Mouse (Mus musculus) heart, embryonic 14.5 days (tissue): Measurements from ENCODE around the gene Pom121l2. TPM values are rescaled to one million over a fixed set of nuclear protein-coding genes. Genes with fewer than 3 reads are reported as not detected.

Experiments used
- ATAC-seq: fragments of 200-750 bp; cut with Nextera tagmentation; 2 replicates; pipeline ENCODE4 v1.8.0; 2017; ENCODE audit warnings: low read depth, moderate TSS enrichment; ENCODE audit not compliant: insufficient number of reproducible peaks, insufficient read depth, low FRiP score
- H3K27ac ChIP-seq, 2 experiments: fragments of 200-500 bp in 1 of 2; fragments of 300-500 bp in 1 of 2; sonication (generic) in 1 of 2; replicated peaks in 1 of 2; 2 replicates each; pipeline ENCODE4 v1.5.1; 2012 to 2014; ENCODE audit warnings: low read depth in 2 of 2, low read length in 2 of 2, control low read depth in 1 of 2, mild to moderate bottlenecking in 1 of 2, mixed read lengths in 1 of 2; ENCODE audit not compliant: control insufficient read depth in 1 of 2, insufficient read depth in 1 of 2
- H3K27me3 ChIP-seq: fragments of 300-500 bp; sonication (generic); 2 replicates; pipeline ENCODE4 v1.6.1; 2014; ENCODE audit warnings: mild to moderate bottlenecking, low read length, control low read depth; ENCODE audit not compliant: control insufficient read depth, insufficient read depth
- H3K36me3 ChIP-seq: fragments of 300-500 bp; sonication (generic); 2 replicates; pipeline ENCODE4 v1.6.1; 2014; ENCODE audit warnings: mild to moderate bottlenecking, control low read depth, low read length, mixed read lengths; ENCODE audit not compliant: control insufficient read depth, insufficient read depth
- H3K4me1 ChIP-seq, 2 experiments: fragments of 200-500 bp in 1 of 2; fragments of 300-500 bp in 1 of 2; sonication (generic) in 1 of 2; 2 replicates each; pipeline ENCODE4 v1.6.1; 2012 to 2014; ENCODE audit warnings: low read length in 2 of 2, control low read depth in 1 of 2, mixed read lengths in 1 of 2; ENCODE audit not compliant: control insufficient read depth in 2 of 2, insufficient read depth in 2 of 2
- H3K4me2 ChIP-seq: fragments of 300-500 bp; sonication (generic); 2 replicates; pipeline ENCODE4 v1.6.1; 2014; ENCODE audit warnings: mild to moderate bottlenecking, low read length
- H3K4me3 ChIP-seq, 2 experiments: fragments of 200-500 bp in 1 of 2; fragments of 300-500 bp in 1 of 2; sonication (generic) in 1 of 2; 2 replicates each; pipeline ENCODE4 v1.5.1; 2012 to 2014; ENCODE audit warnings: low read length in 2 of 2, mild to moderate bottlenecking in 2 of 2, control low read depth in 1 of 2, low read depth in 1 of 2, moderate library complexity in 1 of 2; ENCODE audit not compliant: control insufficient read depth in 1 of 2, insufficient read depth in 1 of 2
- H3K9ac ChIP-seq: fragments of 300-500 bp; sonication (generic); 2 replicates; pipeline ENCODE4 v1.6.1; 2014; ENCODE audit warnings: mild to moderate bottlenecking, low read length
- H3K9me3 ChIP-seq: fragments of 300-500 bp; sonication (generic); 2 replicates; pipeline ENCODE4 v1.6.1; 2016; ENCODE audit warnings: low read length, control low read depth; ENCODE audit not compliant: control insufficient read depth
- WGBS: fragments of 180-500 bp; shearing (Covaris S2); extraction: QIAGEN DNeasy Blood & Tissue Kit; methylation state at CpG from one replicate; pipeline ENCODE4 v1.1.7; 2014; 5-methylcytosine and 5-hydroxymethylcytosine counted together
- polyA plus RNA-seq: library from polyadenylated mRNA; unstranded; fragments of >200 nt; fragmentation: Nextera tagmentation; extraction: Ambion mirVana; gene quantifications from 2 replicates; pipeline ENCODE4 v1.2.1, GENCODE M21; 2014

The Pom121l2 gene
- polyA plus RNA-seq, 1 experiment from 2014 or later, result not detected

GRCm38 (mm10) chr13:21940213-21940612 is 40.8 kb upstream of the Pom121l2 start:
- 1% methylated on average over 19 of the region's 19 CpGs for WGBS
- Histone ChIP-seq H3K4me2 (peak overlapping the region; percentile 75), H3K36me3 (no peaks in the 10 kb centered on the region), H3K9me3 (no peaks in the 10 kb centered on the region), H3K9ac (peak overlapping the region; percentile 71), H3K4me1 (peaks cover 0 to 2% of the 10 kb centered on the region in 2 experiments; a peak in 1 of 4 replicates), H3K27ac (peak overlapping the region; percentile 9 to 53; a peak in 2 of 4 replicates), H3K27me3 (no peaks in the 10 kb centered on the region), H3K4me3 (peak overlapping the region; percentile 58 to 63)
- ATAC-seq, result peak; percentile 64

- ATAC-seq, result no peak
- Histone ChIP-seq H3K9me3 (no peaks in the 10 kb centered on the region), H3K4me1 (peaks cover 0 to 2% of the 10 kb centered on the region in 2 experiments; a peak in 2 of 4 replicates), H3K27ac (peak overlapping the region; percentile 9 to 53; a peak in 2 of 4 replicates), H3K4me3 (peak overlapping the region; percentile 58 to 63), H3K27me3 (no peaks in the 10 kb centered on the region), H3K9ac (peak overlapping the region; percentile 71), H3K4me2 (peak overlapping the region; percentile 75), H3K36me3 (no peaks in the 10 kb centered on the region)
- under 1% methylated on average over 16 of the region's 16 CpGs for WGBS
Observed at GRCm38 (mm10) chr13:21940811-21941321, 40.1 kb upstream of the Pom121l2 start.

- H3K27me3 ChIP-seq, result no peaks in the 10 kb centered on the region
- peaks cover 10% of the 10 kb centered on the region; the same call in 1 of the 2 replicates for H3K36me3 ChIP-seq
- no peaks in the 10 kb centered on the region for H3K9me3 ChIP-seq
- no peak overlapping the region for H3K27ac ChIP-seq
- no peak overlapping the region for H3K9ac ChIP-seq
- H3K4me2 ChIP-seq, result no peak overlapping the region
- 83% methylated on average over 1 of the region's 1 CpGs for WGBS
- no peaks in the 10 kb centered on the region; a peak in 1 of 4 replicates for H3K4me1 ChIP-seq
- no peak overlapping the region for H3K4me3 ChIP-seq
- no peak for ATAC-seq
Observed at GRCm38 (mm10) chr13:21943644-21944043, 37.4 kb upstream of the Pom121l2 start.

GRCm38 (mm10) chr13:21944592-21944925 is 36.4 kb upstream of the Pom121l2 start:
- H3K27ac ChIP-seq, result 0 out of 4 replicates have a peak overlapping the region, but pooled peaks of 1 of the 2 experiments have one; percentile 25
- peak overlapping the region; percentile 84 for H3K4me2 ChIP-seq
- peak overlapping the region; percentile 83 for H3K9ac ChIP-seq
- H3K9me3 ChIP-seq, result no peaks in the 10 kb centered on the region
- H3K4me1 ChIP-seq, result no peaks in the 10 kb centered on the region; a peak in 1 of 4 replicates
- peak overlapping the region; percentile 61 to 70 for H3K4me3 ChIP-seq
- 2% methylated on average over 7 of the region's 7 CpGs for whole genome bisulfite sequencing
- H3K27me3 ChIP-seq, result no peaks in the 10 kb centered on the region
- H3K36me3 ChIP-seq, result peaks cover 19% of the 10 kb centered on the region
- no peak for ATAC-seq

- ATAC-seq, result peak; percentile 90
- Histone ChIP-seq H3K9me3 (no peaks in the 10 kb centered on the region), H3K4me2 (peak within 1 kb of the TSS; percentile 84), H3K4me3 (peak within 1 kb of the TSS; percentile 61 to 70), H3K36me3 (peaks cover 25% of the 10 kb centered on the region), H3K27me3 (no peaks in the 10 kb centered on the region), H3K9ac (peak within 1 kb of the TSS; percentile 83), H3K4me1 (no peaks in the 10 kb centered on the region; a peak in 1 of 4 replicates), H3K27ac (peak within 1 kb of the TSS; percentile 65 to 72)
- under 1% methylated on average over 50 of the region's 50 CpGs for WGBS
Observed at GRCm38 (mm10) chr13:21944926-21945740, 35.9 kb upstream of the Pom121l2 start, which contains the start of gene Zfp184. Gene Zfp184, plus strand, starts transcription at chr13:21945094.

- no peak overlapping the region for H3K4me3 ChIP-seq
- no peaks in the 10 kb centered on the region for H3K36me3 ChIP-seq
- 40% methylated on average over 1 of the region's 1 CpGs for WGBS
- H3K4me2 ChIP-seq, result no peak overlapping the region
- H3K4me1 ChIP-seq, result no peaks in the 10 kb centered on the region
- H3K27ac ChIP-seq, result no peak overlapping the region
- H3K9ac ChIP-seq, result no peak overlapping the region
- no peaks in the 10 kb centered on the region for H3K9me3 ChIP-seq
- no peak for ATAC-seq
- no peaks in the 10 kb centered on the region for H3K27me3 ChIP-seq
Observed at GRCm38 (mm10) chr13:21969269-21969668, 11.7 kb upstream of the Pom121l2 start.

- no peak overlapping the region for H3K4me2 ChIP-seq
- no peaks in the 10 kb centered on the region for H3K4me1 ChIP-seq
- no peak overlapping the region for H3K9ac ChIP-seq
- no peaks in the 10 kb centered on the region for H3K27me3 ChIP-seq
- 12% methylated on average over 2 of the region's 2 CpGs for WGBS
- H3K9me3 ChIP-seq, result no peaks in the 10 kb centered on the region
- ATAC-seq, result no peak
- no peak overlapping the region for H3K27ac ChIP-seq
- no peak overlapping the region for H3K4me3 ChIP-seq
- no peaks in the 10 kb centered on the region for H3K36me3 ChIP-seq
Observed at GRCm38 (mm10) chr13:21969816-21970215, 11.2 kb upstream of the Pom121l2 start.
